Mouse (Mus musculus): ENCODE results near the gene Cth.

- TF ChIP-seq CTCF (IDR thresholded peaks at IDR 0.05; ENCODE audit: low read depth, low read length) (no peak), POLR2A (IDR thresholded peaks at IDR 0.05; ENCODE audit: borderline replicate concordance, low read depth, low read length) (no peak)
Observed at GRCm38 (mm10) chr3:157952716-157953115, 27.8 kb upstream of the Cth start.
